Mouse (Mus musculus): ENCODE data around the gene Nfic. TPM values are rescaled to one million over a fixed set of nuclear protein-coding genes. Genes with fewer than 3 reads are reported as not detected.

Nfic gene
- polyA plus RNA-seq, 1 experiment from 2014 or later: 30.8 TPM

- Histone ChIP-seq H3K4me1 (replicated peaks) (peaks cover 20% of the 10 kb centered on the region), H3K4me2 (peak overlapping the region; percentile 98), H3K9ac (replicated peaks) (peak overlapping the region; percentile 90), H3K36me3 (peaks cover 34% of the 10 kb centered on the region), H3K9me3 (no peaks in the 10 kb centered on the region), H3K4me3 (replicated peaks) (peak overlapping the region; percentile 78), H3K27ac (0 out of 2 replicates have a peak overlapping the region, but pooled peaks have one; percentile 17), H3K27me3 (no peaks in the 10 kb centered on the region; the same call in 1 of the 2 replicates)
- peak; percentile 8; the same call in 1 of the 2 replicates for ATAC-seq (ENCODE audit: insufficient number of reproducible peaks, insufficient read depth, low FRiP score, low TSS enrichment, low read depth)
- WGBS: 3% methylated on average over 34 of the region's 41 CpGs
Measured at GRCm38 (mm10) chr10:81495616-81496263, 40.3 kb upstream of the Nfic start.

- WGBS: 75% methylated on average over 6 of the region's 6 CpGs
Measured at GRCm38 (mm10) chr10:81495151-81495550, 39.7 kb upstream of the Nfic start.

GRCm38 (mm10) chr10:81494260-81495041, 39.0 kb upstream of the Nfic start:
- no peak for ATAC-seq (ENCODE audit: insufficient number of reproducible peaks, insufficient read depth, low FRiP score, low TSS enrichment, low read depth)
- Histone ChIP-seq H3K4me3 (replicated peaks) (peak overlapping the region; percentile 78), H3K27ac (no peak overlapping the region), H3K9ac (replicated peaks) (peak overlapping the region; percentile 19; the same call in 1 of the 2 replicates), H3K27me3 (no peaks in the 10 kb centered on the region; the same call in 1 of the 2 replicates), H3K36me3 (peaks cover 47% of the 10 kb centered on the region), H3K4me2 (peak overlapping the region; percentile 98), H3K9me3 (no peaks in the 10 kb centered on the region), H3K4me1 (replicated peaks) (peaks cover 20% of the 10 kb centered on the region)
- 84% methylated on average over 11 of the region's 11 CpGs for WGBS

More at GRCm38 (mm10) chr10:81495151-81495550, 39.7 kb upstream of the Nfic start:
- Histone ChIP-seq H3K36me3 (peaks cover 40% of the 10 kb centered on the region), H3K9ac (replicated peaks) (peak overlapping the region; percentile 90), H3K9me3 (no peaks in the 10 kb centered on the region), H3K4me3 (replicated peaks) (peak overlapping the region; percentile 78), H3K27me3 (no peaks in the 10 kb centered on the region; the same call in 1 of the 2 replicates), H3K4me2 (peak overlapping the region; percentile 98), H3K4me1 (replicated peaks) (peaks cover 20% of the 10 kb centered on the region), H3K27ac (no peak overlapping the region)
- ATAC-seq (ENCODE audit: insufficient number of reproducible peaks, insufficient read depth, low FRiP score, low TSS enrichment, low read depth): no peak

- Histone ChIP-seq H3K36me3 (peaks cover 54% of the 10 kb centered on the region), H3K4me3 (replicated peaks) (no peak overlapping the region), H3K27me3 (no peaks in the 10 kb centered on the region; the same call in 1 of the 2 replicates), H3K4me2 (no peak overlapping the region), H3K4me1 (replicated peaks) (peaks cover 20% of the 10 kb centered on the region), H3K27ac (no peak overlapping the region), H3K9me3 (no peaks in the 10 kb centered on the region), H3K9ac (replicated peaks) (0 out of 2 replicates have a peak overlapping the region, but pooled peaks have one; percentile 19)
- ATAC-seq (ENCODE audit: insufficient number of reproducible peaks, insufficient read depth, low FRiP score, low TSS enrichment, low read depth): no peak
- 86% methylated on average over 8 of the region's 8 CpGs for WGBS
Measured at GRCm38 (mm10) chr10:81493601-81494220, 38.3 kb upstream of the Nfic start.

GRCm38 (mm10) chr10:81492606-81493240, 37.3 kb upstream of the Nfic start:
- Histone ChIP-seq H3K36me3 (peaks cover 64% of the 10 kb centered on the region), H3K4me1 (replicated peaks) (peaks cover 20% of the 10 kb centered on the region), H3K4me3 (replicated peaks) (no peak overlapping the region), H3K9ac (replicated peaks) (0 out of 2 replicates have a peak overlapping the region, but pooled peaks have one; percentile 27), H3K4me2 (no peak overlapping the region), H3K9me3 (no peaks in the 10 kb centered on the region), H3K27me3 (no peaks in the 10 kb centered on the region; the same call in 1 of the 2 replicates), H3K27ac (no peak overlapping the region)
- no peak for ATAC-seq (ENCODE audit: insufficient number of reproducible peaks, insufficient read depth, low FRiP score, low TSS enrichment, low read depth)
- WGBS: 84% methylated on average over 11 of the region's 11 CpGs

- 94% methylated on average over 9 of the region's 9 CpGs for WGBS
Measured at GRCm38 (mm10) chr10:81491018-81491417, 35.6 kb upstream of the Nfic start.

GRCm38 (mm10) chr10:81489941-81490340, 34.5 kb upstream of the Nfic start:
- no peak overlapping the region for H3K27ac ChIP-seq
- no peak overlapping the region for H3K4me3 ChIP-seq (replicated peaks)
- no peak overlapping the region for H3K4me2 ChIP-seq
- H3K27me3 ChIP-seq: no peaks in the 10 kb centered on the region; the same call in 1 of the 2 replicates
- H3K4me1 ChIP-seq (replicated peaks): peaks cover 9% of the 10 kb centered on the region
- H3K9me3 ChIP-seq: no peaks in the 10 kb centered on the region
- WGBS: 82% methylated on average over 14 of the region's 14 CpGs
- peaks cover 83% of the 10 kb centered on the region for H3K36me3 ChIP-seq
- H3K9ac ChIP-seq (replicated peaks): no peak overlapping the region
- no peak for ATAC-seq (ENCODE audit: insufficient number of reproducible peaks, insufficient read depth, low FRiP score, low TSS enrichment, low read depth)

More at GRCm38 (mm10) chr10:81491018-81491417, 35.6 kb upstream of the Nfic start:
- H3K9me3 ChIP-seq: no peaks in the 10 kb centered on the region
- no peak overlapping the region for H3K9ac ChIP-seq (replicated peaks)
- H3K4me1 ChIP-seq (replicated peaks): peaks cover 17% of the 10 kb centered on the region
- H3K4me3 ChIP-seq (replicated peaks): no peak overlapping the region
- H3K36me3 ChIP-seq: peaks cover 81% of the 10 kb centered on the region
- no peak overlapping the region for H3K4me2 ChIP-seq
- H3K27me3 ChIP-seq: no peaks in the 10 kb centered on the region; the same call in 1 of the 2 replicates
- ATAC-seq (ENCODE audit: insufficient number of reproducible peaks, insufficient read depth, low FRiP score, low TSS enrichment, low read depth): no peak
- H3K27ac ChIP-seq: no peak overlapping the region

- H3K9me3 ChIP-seq: no peaks in the 10 kb centered on the region
Measured at GRCm38 (mm10) chr10:81488081-81488480, 32.6 kb upstream of the Nfic start.

GRCm38 (mm10) chr10:81486496-81486895, 31.1 kb upstream of the Nfic start:
- 93% methylated on average over 10 of the region's 10 CpGs for WGBS
- H3K9me3 ChIP-seq: no peaks in the 10 kb centered on the region
- ATAC-seq (ENCODE audit: insufficient number of reproducible peaks, insufficient read depth, low FRiP score, low TSS enrichment, low read depth): no peak
- peaks cover 16% of the 10 kb centered on the region for H3K27me3 ChIP-seq
- H3K36me3 ChIP-seq: peaks cover 57% of the 10 kb centered on the region
- no peak overlapping the region for H3K27ac ChIP-seq
- 0 out of 2 replicates have a peak, but pooled peaks cover 8% of the 10 kb centered on the region for H3K4me1 ChIP-seq (replicated peaks)
- no peak overlapping the region for H3K4me3 ChIP-seq (replicated peaks)
- no peak overlapping the region for H3K4me2 ChIP-seq
- no peak overlapping the region for H3K9ac ChIP-seq (replicated peaks)

More at GRCm38 (mm10) chr10:81488081-81488480, 32.6 kb upstream of the Nfic start:
- H3K4me2 ChIP-seq: no peak overlapping the region
- WGBS: 80% methylated on average over 11 of the region's 11 CpGs
- H3K4me1 ChIP-seq (replicated peaks): no peaks in the 10 kb centered on the region
- H3K36me3 ChIP-seq: peaks cover 72% of the 10 kb centered on the region
- H3K27ac ChIP-seq: no peak overlapping the region
- H3K4me3 ChIP-seq (replicated peaks): no peak overlapping the region
- ATAC-seq (ENCODE audit: insufficient number of reproducible peaks, insufficient read depth, low FRiP score, low TSS enrichment, low read depth): no peak
- H3K9ac ChIP-seq (replicated peaks): no peak overlapping the region
- no peaks in the 10 kb centered on the region; the same call in 1 of the 2 replicates for H3K27me3 ChIP-seq

GRCm38 (mm10) chr10:81485479-81486018, 30.1 kb upstream of the Nfic start:
- Histone ChIP-seq H3K4me1 (replicated peaks) (0 out of 2 replicates have a peak, but pooled peaks cover 8% of the 10 kb centered on the region), H3K9me3 (no peaks in the 10 kb centered on the region), H3K4me2 (no peak overlapping the region), H3K9ac (replicated peaks) (no peak overlapping the region), H3K27me3 (peaks cover 25% of the 10 kb centered on the region), H3K36me3 (peaks cover 47% of the 10 kb centered on the region), H3K27ac (no peak overlapping the region), H3K4me3 (replicated peaks) (no peak overlapping the region)
- no peak for ATAC-seq (ENCODE audit: insufficient number of reproducible peaks, insufficient read depth, low FRiP score, low TSS enrichment, low read depth)
- WGBS: 77% methylated on average over 7 of the region's 7 CpGs
